Mouse (Mus musculus) erythroblast, embryonic 14.5 days (primary cell): ENCODE data around the gene Psmg3.

Experiments used
- GATA1 ChIP-seq: IDR thresholded peaks from 2 replicates; pipeline ENCODE4 v1.6.1; 2012; ENCODE audit warnings: low read length, inconsistent platforms, mixed read lengths
- TAL1 ChIP-seq: IDR thresholded peaks from 3 replicates; pipeline ENCODE4 v1.6.1; 2012; ENCODE audit warnings: low read length, inconsistent platforms, mixed read lengths

- TF ChIP-seq TAL1 (no peak), GATA1 (no peak)
Measured at GRCm38 (mm10) chr5:139835706-139836105, 9.0 kb upstream of the Psmg3 start.
